Mouse (Mus musculus) stomach, embryonic 16.5 days (tissue): ENCODE measurements around the gene Ascl1. TPM values are rescaled to one million over a fixed set of nuclear protein-coding genes. Genes with fewer than 3 reads are reported as not detected.

ENCODE experiments used
- ATAC-seq: fragments of 200-750 bp; cut with Nextera tagmentation; 2 replicates; pipeline ENCODE4 v1.8.0; 2017; ENCODE audit warnings: moderate number of reproducible peaks, moderate TSS enrichment; ENCODE audit not compliant: insufficient read depth, low FRiP score
- H3K27ac ChIP-seq: fragments of 300-500 bp; sonication (generic); 2 replicates; pipeline ENCODE4 v1.5.1; 2014; ENCODE audit warnings: low read length
- H3K27me3 ChIP-seq: fragments of 300-500 bp; sonication (generic); 2 replicates; pipeline ENCODE4 v1.6.1; 2014; ENCODE audit warnings: low read length, control low read depth, mixed read lengths; ENCODE audit not compliant: control insufficient read depth, insufficient read depth
- H3K36me3 ChIP-seq: fragments of 300-500 bp; sonication (generic); 2 replicates; pipeline ENCODE4 v1.6.1; 2014; ENCODE audit warnings: low read length; ENCODE audit not compliant: control insufficient read depth, insufficient read depth
- H3K4me1 ChIP-seq: fragments of 300-500 bp; sonication (generic); 2 replicates; pipeline ENCODE4 v1.6.1; 2014; ENCODE audit warnings: low read length, control low read depth, mixed read lengths; ENCODE audit not compliant: control insufficient read depth, insufficient read depth
- H3K4me2 ChIP-seq: fragments of 300-500 bp; sonication (generic); 2 replicates; pipeline ENCODE4 v1.6.1; 2014; ENCODE audit warnings: low read depth, low read length, mixed read lengths
- H3K4me3 ChIP-seq: fragments of 300-500 bp; sonication (generic); replicated peaks from 2 replicates; pipeline ENCODE4 v1.5.1; 2014; ENCODE audit warnings: mild to moderate bottlenecking, low read length
- H3K9ac ChIP-seq: fragments of 300-500 bp; sonication (generic); 2 replicates; pipeline ENCODE4 v1.6.1; 2014; ENCODE audit warnings: low read length
- H3K9me3 ChIP-seq: fragments of 300-500 bp; sonication (generic); replicated peaks from 2 replicates; pipeline ENCODE4 v1.6.1; 2016; ENCODE audit warnings: low read length, control low read depth; ENCODE audit not compliant: control insufficient read depth
- WGBS: fragments of 180-500 bp; shearing (Covaris S2); extraction: QIAGEN DNeasy Blood & Tissue Kit; methylation state at CpG from one replicate; pipeline ENCODE4 v1.1.7; 2014; 5-methylcytosine and 5-hydroxymethylcytosine counted together
- polyA plus RNA-seq: library from polyadenylated mRNA; unstranded; fragments of >200 nt; fragmentation: Nextera tagmentation; extraction: Ambion mirVana; gene quantifications from 2 replicates; pipeline ENCODE4 v1.2.1, GENCODE M21; 2015

The Ascl1 gene
- polyA plus RNA-seq, 1 experiment from 2014 or later, result 3.5 TPM

GRCm38 (mm10) chr10:87501659-87502042 lies 8.2 kb upstream of the Ascl1 start:
- no peak for ATAC-seq
- H3K36me3 ChIP-seq, result no peaks in the 10 kb centered on the region

DNA sequence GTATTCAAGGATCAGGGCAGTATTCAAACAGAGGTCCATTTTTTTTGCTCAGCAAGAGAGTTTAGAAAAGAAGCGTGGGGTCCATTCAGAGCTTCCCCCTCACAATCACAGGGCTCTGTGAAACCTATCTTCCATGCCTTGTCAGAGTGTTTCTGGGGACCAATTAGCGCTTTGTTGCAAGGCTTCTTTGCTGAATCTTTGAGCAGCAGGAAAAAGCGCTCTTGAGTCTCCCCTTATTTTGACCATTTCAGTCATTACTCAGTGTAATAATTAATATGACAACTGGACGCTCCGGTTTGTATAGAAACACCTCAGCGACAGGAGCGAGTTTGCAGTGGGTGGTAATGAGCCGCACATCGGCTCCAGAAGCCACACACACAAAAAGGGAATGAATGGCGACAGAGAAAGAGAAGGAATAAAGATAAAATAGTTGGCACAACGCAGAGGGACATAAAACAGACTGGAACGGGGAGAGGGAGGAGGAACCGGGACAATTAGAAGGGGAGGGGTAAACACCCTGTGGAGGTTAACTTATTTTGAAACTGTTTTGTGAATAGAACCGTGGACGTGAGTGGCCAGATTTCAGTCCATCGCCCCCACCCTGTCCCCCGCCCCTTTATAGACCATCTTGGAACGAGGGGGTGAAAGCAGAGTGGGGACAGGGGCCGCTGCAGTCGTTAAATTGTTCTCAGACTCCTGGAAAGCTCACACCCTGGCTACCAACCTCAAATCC lies 7.6 kb upstream of the Ascl1 start:
- Histone ChIP-seq H3K4me2 (no peak overlapping the region), H3K4me1 (no peaks in the 10 kb centered on the region), H3K9ac (no peak overlapping the region), H3K27me3 (peaks cover 65% of the 10 kb centered on the region), H3K4me3 (no peak overlapping the region), H3K27ac (no peak overlapping the region), H3K9me3 (peaks cover 6% of the 10 kb centered on the region; the same call in 1 of the 2 replicates), H3K36me3 (no peaks in the 10 kb centered on the region; the same call in 1 of the 2 replicates)
- no peak for ATAC-seq
- WGBS, result 19% methylated on average over 20 of the region's 20 CpGs

More at GRCm38 (mm10) chr10:87501659-87502042, 8.2 kb upstream of the Ascl1 start:
- Histone ChIP-seq H3K9me3 (peaks cover 4% of the 10 kb centered on the region; the same call in 1 of the 2 replicates), H3K27me3 (peaks cover 62% of the 10 kb centered on the region), H3K4me3 (no peak overlapping the region), H3K4me1 (no peaks in the 10 kb centered on the region), H3K27ac (no peak overlapping the region), H3K4me2 (no peak overlapping the region), H3K9ac (no peak overlapping the region)
- 7% methylated on average over 7 of the region's 7 CpGs for WGBS

GRCm38 (mm10) chr10:87497056-87497455 lies 3.6 kb upstream of the Ascl1 start:
- 82% methylated on average over 2 of the region's 2 CpGs for WGBS
- H3K4me3 ChIP-seq, result no peak overlapping the region
- no peak for ATAC-seq

GRCm38 (mm10) chr10:87494596-87494995 lies 1.1 kb upstream of the Ascl1 start:
- peak overlapping the region; percentile 5; the same call in 1 of the 2 replicates for H3K4me2 ChIP-seq
- WGBS, result 1% methylated on average over 18 of the region's 18 CpGs
- H3K4me1 ChIP-seq, result peaks cover 7% of the 10 kb centered on the region; the same call in 1 of the 2 replicates
- H3K27me3 ChIP-seq, result peaks cover 84% of the 10 kb centered on the region
- peak overlapping the region; percentile 4; the same call in 1 of the 2 replicates for H3K4me3 ChIP-seq
- no peak overlapping the region for H3K27ac ChIP-seq
- H3K9ac ChIP-seq, result no peak overlapping the region
- H3K36me3 ChIP-seq, result no peaks in the 10 kb centered on the region; the same call in 1 of the 2 replicates
- H3K9me3 ChIP-seq, result peaks cover 7% of the 10 kb centered on the region; the same call in 1 of the 2 replicates
- ATAC-seq, result peak; percentile 59; the same call in 1 of the 2 replicates

More at GRCm38 (mm10) chr10:87497056-87497455, 3.6 kb upstream of the Ascl1 start:
- H3K27me3 ChIP-seq, result peaks cover 87% of the 10 kb centered on the region
- no peaks in the 10 kb centered on the region; the same call in 1 of the 2 replicates for H3K36me3 ChIP-seq
- H3K4me1 ChIP-seq, result peaks cover 7% of the 10 kb centered on the region; the same call in 1 of the 2 replicates
- H3K9me3 ChIP-seq, result peaks cover 7% of the 10 kb centered on the region; the same call in 1 of the 2 replicates
- no peak overlapping the region for H3K9ac ChIP-seq
- H3K27ac ChIP-seq, result no peak overlapping the region
- no peak overlapping the region for H3K4me2 ChIP-seq

GRCm38 (mm10) chr10:87494176-87494575 lies 716 bp upstream of the Ascl1 start:
- WGBS, result 3% methylated on average over 4 of the region's 4 CpGs
- no peak for ATAC-seq
- Histone ChIP-seq H3K4me3 (peak overlapping the region; percentile 60), H3K9ac (no peak overlapping the region), H3K4me2 (peak overlapping the region; percentile 98), H3K9me3 (peaks cover 7% of the 10 kb centered on the region; the same call in 1 of the 2 replicates), H3K36me3 (no peaks in the 10 kb centered on the region; the same call in 1 of the 2 replicates), H3K27ac (no peak overlapping the region), H3K4me1 (peaks cover 7% of the 10 kb centered on the region; the same call in 1 of the 2 replicates), H3K27me3 (peaks cover 87% of the 10 kb centered on the region)

DNA sequence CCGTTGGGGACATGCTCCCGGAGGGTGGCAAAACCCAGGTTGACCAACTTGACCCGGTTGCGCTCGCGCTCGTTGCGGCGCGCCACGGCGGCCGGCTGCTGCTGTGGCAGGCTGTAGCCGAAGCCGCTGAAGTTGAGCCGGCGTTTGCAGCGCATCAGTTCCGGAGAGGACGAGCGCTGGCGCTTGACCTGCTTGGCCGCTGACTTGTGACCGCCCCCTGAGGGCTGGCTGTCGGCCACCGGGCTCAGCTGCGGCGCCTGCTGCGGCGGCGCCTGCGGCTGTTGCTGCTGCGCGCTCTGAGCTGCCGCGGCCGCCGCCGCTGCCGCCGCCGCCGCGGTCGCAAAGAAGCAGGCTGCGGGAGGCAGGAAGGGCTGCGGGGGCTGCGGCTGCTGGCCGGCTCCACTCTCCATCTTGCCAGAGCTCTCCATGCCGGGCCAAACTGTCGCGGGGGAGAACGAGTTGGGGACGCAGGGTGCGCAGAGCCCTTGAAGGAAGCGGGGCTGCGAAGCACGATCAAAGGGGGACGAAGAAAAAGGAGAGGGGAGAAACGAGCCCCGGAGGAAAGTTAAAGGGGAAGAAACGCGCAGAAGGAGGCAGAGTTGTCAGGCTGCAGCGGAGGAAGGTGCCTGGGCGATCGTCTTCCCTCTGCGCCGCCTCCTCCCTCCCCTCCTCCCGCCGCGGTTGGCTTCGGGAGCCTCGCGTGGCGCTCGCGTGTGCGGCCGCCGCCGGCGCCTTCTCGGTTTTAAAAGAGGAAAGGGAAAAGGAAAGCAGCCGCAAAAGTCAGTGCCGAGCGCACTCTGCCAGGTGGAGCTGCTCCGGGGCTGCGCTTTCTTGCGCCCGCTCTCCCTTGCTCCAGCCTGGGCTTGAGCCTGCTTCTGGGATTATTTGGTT lies 554 bp downstream of the Ascl1 start:
- 0 out of 2 replicates have a peak, but pooled peaks have one; percentile 6 for ATAC-seq
- Histone ChIP-seq H3K9me3 (peaks cover 5% of the 10 kb centered on the region; the same call in 1 of the 2 replicates), H3K36me3 (no peaks in the 10 kb centered on the region; the same call in 1 of the 2 replicates), H3K9ac (peak overlapping the region; percentile 58), H3K4me1 (peaks cover 7% of the 10 kb centered on the region; the same call in 1 of the 2 replicates), H3K27me3 (peaks cover 84% of the 10 kb centered on the region), H3K27ac (no peak overlapping the region; the same call in 1 of the 2 replicates), H3K4me2 (peak overlapping the region; percentile 98), H3K4me3 (peak overlapping the region; percentile 60)
- under 1% methylated on average over 89 of the region's 90 CpGs for WGBS

DNA sequence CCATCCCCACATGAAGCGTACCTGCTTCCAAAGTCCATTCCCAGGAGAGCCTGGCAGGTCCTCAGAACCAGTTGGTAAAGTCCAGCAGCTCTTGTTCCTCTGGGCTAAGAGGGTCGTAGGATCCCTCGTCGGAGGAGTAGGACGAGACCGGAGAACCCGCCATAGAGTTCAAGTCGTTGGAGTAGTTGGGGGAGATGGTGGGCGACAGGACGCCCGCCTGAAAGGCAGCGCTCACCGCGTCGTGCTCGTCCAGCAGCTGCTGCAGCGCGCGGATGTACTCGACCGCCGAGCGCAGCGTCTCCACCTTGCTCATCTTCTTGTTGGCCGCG lies 1.2 kb downstream of the Ascl1 start:
- ATAC-seq, result no peak
- Histone ChIP-seq H3K9ac (peak overlapping the region; percentile 58), H3K9me3 (0 out of 2 replicates have a peak, but pooled peaks cover 3% of the 10 kb centered on the region), H3K4me1 (peaks cover 7% of the 10 kb centered on the region; the same call in 1 of the 2 replicates), H3K27ac (no peak overlapping the region; the same call in 1 of the 2 replicates), H3K4me3 (peak overlapping the region; percentile 60), H3K4me2 (peak overlapping the region; percentile 98), H3K27me3 (peaks cover 89% of the 10 kb centered on the region), H3K36me3 (no peaks in the 10 kb centered on the region; the same call in 1 of the 2 replicates)
- under 1% methylated on average over 26 of the region's 26 CpGs for WGBS

DNA sequence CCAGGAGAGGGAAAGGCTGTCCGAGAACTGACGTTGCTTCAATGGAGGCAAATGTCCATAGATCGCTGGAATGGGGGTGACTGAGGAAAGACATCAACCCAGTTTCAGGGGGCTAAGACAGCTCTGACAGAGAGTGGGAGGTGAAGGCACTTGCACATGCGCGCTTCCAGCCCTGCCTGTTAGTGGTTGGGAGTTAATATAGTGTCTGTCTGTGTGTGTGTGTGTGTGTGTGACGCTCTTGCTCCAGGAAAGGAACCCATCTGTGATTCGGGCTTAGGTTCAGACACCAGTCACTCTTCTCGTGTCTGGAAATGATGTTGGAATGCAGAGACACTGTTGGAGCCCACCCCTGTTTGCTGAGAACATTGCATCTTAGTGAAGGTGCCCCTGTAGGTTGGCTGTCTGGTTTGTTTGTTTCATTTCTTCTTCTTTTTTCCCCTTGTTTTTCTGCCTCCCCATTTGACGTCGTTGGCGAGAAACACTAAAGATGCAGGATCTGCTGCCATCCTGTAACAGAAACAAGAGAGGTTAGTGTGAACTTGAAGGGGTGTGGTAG lies 1.9 kb downstream of the Ascl1 start:
- Histone ChIP-seq H3K36me3 (no peaks in the 10 kb centered on the region; the same call in 1 of the 2 replicates), H3K27me3 (peaks cover 90% of the 10 kb centered on the region), H3K27ac (no peak overlapping the region), H3K4me1 (peaks cover 7% of the 10 kb centered on the region; the same call in 1 of the 2 replicates), H3K9me3 (0 out of 2 replicates have a peak, but pooled peaks cover 3% of the 10 kb centered on the region), H3K4me2 (no peak overlapping the region), H3K4me3 (peak overlapping the region; percentile 60; the same call in 1 of the 2 replicates), H3K9ac (no peak overlapping the region)
- no peak for ATAC-seq
- 4% methylated on average over 11 of the region's 11 CpGs for WGBS
